Mouse (Mus musculus): ENCODE data around the gene Axin1. TPM values are rescaled to one million over a fixed set of nuclear protein-coding genes. Genes with fewer than 3 reads are reported as not detected.

Gene Axin1
- 10 to 100 TPM; 39.0 to 40.7 TPM for total RNA-seq (2023)

GRCm38 (mm10) chr17:26138239-26138836 lies at the start of gene Axin1:
Gene Axin1, plus strand, starts transcription at chr17:26138688.

GRCm38 (mm10) chr17:26089905-26090632 lies 48.4 kb upstream of the Axin1 start, which contains the start of gene Decr2:
Gene Decr2, minus strand, starts transcription at chr17:26090337.

DNA sequence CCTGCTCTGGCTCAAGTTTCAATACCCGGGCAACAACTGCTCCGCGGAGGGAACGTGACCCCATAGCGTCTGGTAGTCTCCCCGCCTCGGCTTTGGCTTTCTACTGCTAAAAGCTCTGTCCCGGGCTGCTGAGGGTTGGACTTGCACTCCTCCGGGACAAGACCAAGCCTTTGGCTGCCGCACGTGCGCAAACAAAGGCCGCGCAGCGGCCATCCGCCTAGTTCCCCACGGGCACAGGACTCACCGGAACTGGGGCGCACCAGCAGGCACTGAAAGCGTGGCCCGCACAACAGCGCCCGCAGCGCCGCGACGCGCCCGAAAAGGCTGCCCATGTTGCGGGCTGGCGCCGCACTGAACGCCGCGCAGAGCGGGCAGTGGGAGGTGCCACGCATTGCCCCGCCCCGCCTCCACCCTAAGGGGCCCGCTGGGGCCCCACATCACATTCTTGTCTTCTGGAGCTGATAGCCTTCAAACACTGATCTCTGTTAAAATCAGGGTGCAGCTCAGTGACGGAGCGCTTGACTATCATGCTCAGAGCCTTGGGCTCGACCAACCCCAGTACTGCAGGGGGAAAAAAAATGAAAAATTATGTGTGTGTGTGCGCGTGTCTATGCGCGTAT lies 43.3 kb upstream of the Axin1 start, which contains the start of gene Nme4:
Nme4 (minus strand) TSS at position 482 of the 620 bp plus-strand sequence.

DNA sequence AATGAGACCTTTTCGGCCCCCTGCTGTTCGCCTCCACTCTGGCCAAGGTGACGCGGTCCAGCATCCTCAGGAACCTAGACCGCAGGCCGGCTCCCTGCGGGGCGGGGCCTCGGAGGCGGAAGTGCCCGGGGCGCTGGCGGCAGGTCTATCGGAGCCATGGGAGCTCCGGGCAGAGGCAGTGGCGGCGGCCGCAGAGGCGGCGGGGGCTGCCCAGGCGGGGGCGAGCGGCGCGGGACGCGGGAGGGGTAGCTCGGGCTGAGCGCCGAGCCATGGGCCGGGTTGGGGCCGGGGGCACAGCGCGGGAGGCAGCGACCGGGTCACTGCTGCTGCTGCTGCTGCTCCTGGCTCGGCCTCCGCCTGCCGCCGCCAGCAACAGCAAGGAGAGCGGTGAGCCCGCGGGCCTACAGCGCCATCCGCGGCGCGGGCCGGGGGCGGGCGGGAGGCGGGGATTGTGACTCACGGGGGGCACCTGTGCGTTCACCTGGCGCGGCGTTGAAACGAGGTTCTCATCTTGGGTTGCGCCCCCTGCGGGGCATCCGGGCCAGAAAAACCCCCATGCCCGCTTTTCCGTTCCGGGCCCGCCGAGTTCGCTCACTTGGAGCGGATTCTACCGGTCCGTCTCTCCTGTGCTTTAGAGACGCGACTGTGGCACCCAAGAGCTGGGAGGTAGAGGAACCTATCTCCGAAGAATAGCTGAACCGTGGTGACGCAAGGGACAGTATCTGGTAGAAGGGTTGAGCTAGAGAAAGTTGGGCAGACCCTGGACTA lies 25.1 kb upstream of the Axin1 start, which contains the start of gene Tmem8:
Tmem8 (plus strand) TSS at position 119 of the 768 bp plus-strand sequence.

DNA sequence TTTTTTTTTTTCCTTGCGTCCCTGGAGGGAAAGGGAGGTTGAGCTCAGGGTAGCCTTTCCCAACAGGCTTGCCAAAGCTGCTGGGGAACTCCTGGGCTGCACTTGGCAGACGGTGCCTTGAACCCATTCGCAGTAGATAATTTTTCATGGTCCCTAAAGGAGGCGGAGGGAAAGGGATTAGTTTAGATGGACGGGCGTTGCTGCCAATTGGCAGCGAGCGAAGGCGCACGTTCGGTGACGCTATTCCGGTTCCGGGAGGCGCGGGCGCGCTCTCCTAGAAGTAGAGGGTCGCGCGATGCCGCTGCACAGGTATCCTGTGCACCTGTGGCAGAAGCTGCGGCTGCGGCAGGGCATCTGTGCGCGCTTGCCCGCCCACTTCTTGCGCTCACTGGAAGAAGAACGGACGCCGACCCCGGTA lies 15.2 kb upstream of the Axin1 start, which contains the start of gene Mrpl28:
Mrpl28 (plus strand) TSS at position 234 of the 418 bp plus-strand sequence.

DNA sequence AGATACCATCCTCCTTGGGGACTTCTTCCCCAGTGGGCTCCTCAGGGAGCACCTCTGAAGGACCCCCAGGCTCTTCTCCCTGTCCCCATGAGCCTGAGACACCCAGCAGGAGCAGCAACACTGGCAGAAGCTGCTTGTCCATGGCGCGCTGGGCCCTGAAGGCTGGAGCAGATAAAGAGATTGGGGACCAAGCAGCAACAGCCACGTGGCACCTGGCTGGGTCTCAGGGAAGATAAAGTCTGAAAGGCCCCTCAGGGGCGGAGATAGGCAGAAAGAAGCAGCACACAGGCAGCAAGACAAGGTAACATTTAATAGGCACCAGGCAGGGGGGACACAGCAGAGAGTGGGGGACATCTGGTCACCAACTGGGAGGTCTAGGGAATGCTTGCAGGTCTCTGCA lies 60.4 kb downstream of the Axin1 start, which contains the start of gene Pdia2:
Pdia2 (minus strand) TSS at position 196 of the 400 bp plus-strand sequence.

DNA sequence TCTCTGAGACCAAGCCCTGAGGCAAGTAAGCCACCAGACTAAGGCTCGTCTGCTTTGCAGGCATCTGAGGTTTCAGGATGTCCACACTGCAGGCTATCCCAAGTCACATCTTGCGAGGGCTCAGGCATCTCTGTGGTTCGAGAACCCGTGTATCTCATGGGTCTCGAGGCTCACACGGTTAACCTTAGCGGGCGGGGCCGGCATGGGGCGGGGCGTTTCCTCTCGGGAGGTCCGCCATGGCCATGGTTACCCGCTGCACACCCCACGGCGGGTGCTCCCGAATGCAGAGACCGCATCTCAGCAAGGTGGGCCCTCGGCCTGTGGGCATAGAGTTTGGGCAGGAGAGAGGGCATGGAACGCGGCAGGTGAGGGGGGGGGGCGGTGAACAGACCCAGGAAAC lies 64.2 kb downstream of the Axin1 start, which contains the start of gene Rgs11:
Rgs11 (plus strand) TSS at position 215 of the 400 bp plus-strand sequence.

DNA sequence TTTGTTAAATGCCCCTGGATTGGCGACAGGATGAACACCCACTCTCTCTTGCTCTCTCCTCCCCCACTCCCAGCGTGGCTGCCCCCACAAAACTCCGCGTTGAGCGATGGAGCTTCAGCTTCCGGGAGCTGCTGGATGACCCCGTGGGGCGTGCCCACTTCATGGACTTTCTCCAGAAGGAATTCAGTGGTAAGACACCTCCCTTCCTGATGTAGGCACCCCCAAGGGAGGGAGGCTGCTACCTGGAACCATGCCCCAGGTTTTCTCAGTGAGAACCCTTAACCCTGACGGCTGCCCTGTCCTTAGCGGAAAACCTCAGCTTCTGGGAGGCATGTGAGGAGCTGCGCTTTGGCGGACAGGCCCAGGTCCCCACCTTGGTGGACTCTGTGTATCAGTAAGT lies 69.2 kb downstream of the Axin1 start, which contains the start of gene Arhgdig:
Arhgdig (minus strand) TSS at position 101 of the 400 bp plus-strand sequence.

GRCm38 (mm10) chr17:26244101-26244841 lies 105.8 kb downstream of the Axin1 start, which contains the start of gene Fam234a:
Gene Fam234a, minus strand, starts transcription at chr17:26244242.

Other genes starting within 250 kb of the Axin1 start
- 10 to 100 TPM; 16.9 to 19.1 TPM for gene Rab40c, start 219.0 kb upstream of the Axin1 start, total RNA-seq (2023)
- gene Pigq, start 193.8 kb upstream of the Axin1 start, total RNA-seq (2023) = 10 to 100 TPM; 45.9 to 71.2 TPM
- under 1 TPM in 1 of 2 experiments, not detected in 1; 0.22 TPM for gene Nhlrc4, start 193.7 kb upstream of the Axin1 start, total RNA-seq (2023)
- gene A930017K11Rik, start 186.1 kb upstream of the Axin1 start, total RNA-seq (2023) = not detected
- gene Capn15, start 152.9 kb upstream of the Axin1 start, total RNA-seq (2023) = 10 to 100 TPM; 13.5 to 19.1 TPM
- 1 to 10 TPM; 1.5 to 2.1 TPM for gene Rab11fip3, start 69.1 kb upstream of the Axin1 start, total RNA-seq (2023)
- gene Decr2, start 48.4 kb upstream of the Axin1 start, total RNA-seq (2023) = 1 to 10 TPM; 4.0 TPM
- 1 to 10 TPM; 2.3 to 4.5 TPM for gene Nme4, start 43.1 kb upstream of the Axin1 start, total RNA-seq (2023)
- gene Tmem8, start 25.4 kb upstream of the Axin1 start, total RNA-seq (2023) = 10 to 100 TPM; 59.5 to 72.0 TPM
- gene Mrpl28, start 15.2 kb upstream of the Axin1 start, total RNA-seq (2023) = 10 to 100 TPM; 32.3 to 32.6 TPM
- gene Pdia2, start 60.4 kb downstream of the Axin1 start, total RNA-seq (2023) = 1 to 10 TPM; 1.5 to 3.1 TPM
- gene Rgs11, start 64.3 kb downstream of the Axin1 start, total RNA-seq (2023) = under 1 TPM in 1 of 2 experiments, not detected in 1; 0.77 TPM
- under 1 TPM in 1 of 2 experiments, not detected in 1; 0.58 TPM for gene Arhgdig, start 69.1 kb downstream of the Axin1 start, total RNA-seq (2023)
- gene Fam234a, start 105.6 kb downstream of the Axin1 start, total RNA-seq (2023) = 10 to 100 TPM; 69.6 TPM
- 10 to 100 TPM; 34.7 to 38.0 TPM for gene Luc7l, start 114.2 kb downstream of the Axin1 start, total RNA-seq (2023)